Mouse (Mus musculus): Measurements from ENCODE around the gene 4930402H24Rik. TPM values are rescaled to one million over a fixed set of nuclear protein-coding genes. Genes with fewer than 3 reads are reported as not detected.

4930402H24Rik gene
- polyA plus RNA-seq, 1 experiment from 2014 or later = 25.9 TPM

GRCm38 (mm10) chr2:130656536-130656935 is 249.7 kb downstream of the 4930402H24Rik start:
- WGBS = 94% methylated on average over 9 of the region's 9 CpGs
- Histone ChIP-seq H3K27me3 (replicated peaks; ENCODE audit: control insufficient read depth, insufficient read depth, low read length) (no peaks in the 10 kb centered on the region), H3K36me3 (ENCODE audit: control insufficient read depth, insufficient read depth, low read length) (peaks cover 17% of the 10 kb centered on the region), H3K4me3 (ENCODE audit: low read length) (no peak overlapping the region), H3K9ac (ENCODE audit: low read depth, low read length) (no peak overlapping the region), H3K4me1 (ENCODE audit: control insufficient read depth, insufficient read depth, low read length) (no peaks in the 10 kb centered on the region), H3K27ac (ENCODE audit: low read length) (no peak overlapping the region), H3K9me3 (ENCODE audit: control insufficient read depth, low read length) (no peaks in the 10 kb centered on the region), H3K4me2 (ENCODE audit: low read depth, low read length) (no peak overlapping the region)
- ATAC-seq = no peak

Other genes with a start within 250 kb of the 4930402H24Rik start
- gene Ddrgk1, start 241.7 kb downstream of the 4930402H24Rik start, polyA plus RNA-seq (2015; fragmentation: Nextera tagmentation; extraction: Ambion mirVana) = 87.1 and 88.0 TPM in 2 replicates
- 72.2 and 81.0 TPM in 2 replicates for gene Itpa, start 238.8 kb downstream of the 4930402H24Rik start, polyA plus RNA-seq (2015; fragmentation: Nextera tagmentation; extraction: Ambion mirVana)
- 0.22 and 0.24 TPM in 2 replicates for gene Slc4a11, start 208.9 kb downstream of the 4930402H24Rik start, polyA plus RNA-seq (2015; fragmentation: Nextera tagmentation; extraction: Ambion mirVana)
- gene Atrn, start 89 bp upstream of the 4930402H24Rik start, polyA plus RNA-seq (2015; fragmentation: Nextera tagmentation; extraction: Ambion mirVana) = 3.1 and 3.3 TPM in 2 replicates
- gene Gfra4, start 136.7 kb upstream of the 4930402H24Rik start, polyA plus RNA-seq (2015; fragmentation: Nextera tagmentation; extraction: Ambion mirVana) = 6.9 and 8.6 TPM in 2 replicates
- 5.3 TPM in 2 replicates for gene Adam33, start 157.4 kb upstream of the 4930402H24Rik start, polyA plus RNA-seq (2015; fragmentation: Nextera tagmentation; extraction: Ambion mirVana)
- gene Siglec1, start 180.4 kb upstream of the 4930402H24Rik start, polyA plus RNA-seq (2015; fragmentation: Nextera tagmentation; extraction: Ambion mirVana) = 0.29 and 0.37 TPM in 2 replicates
- gene Hspa12b, start 220.9 kb upstream of the 4930402H24Rik start, polyA plus RNA-seq (2015; fragmentation: Nextera tagmentation; extraction: Ambion mirVana) = 8.3 and 8.4 TPM in 2 replicates
- gene Gm11037, start 227.1 kb upstream of the 4930402H24Rik start, polyA plus RNA-seq (2015; fragmentation: Nextera tagmentation; extraction: Ambion mirVana) = not detected in 2 replicates